Mouse (Mus musculus) embryonic fibroblast, embryonic 13.5 days (primary cell): ENCODE results near the gene Zmiz1. TPM values are rescaled to one million over a fixed set of nuclear protein-coding genes. Genes with fewer than 3 reads are reported as not detected.
A peak's percentile ranks its signal among the peaks of the same experiment; 100 is the strongest.

Source experiments
- H3K27ac ChIP-seq: 2 replicates; pipeline ENCODE4 v1.5.1; 2012; ENCODE audit warnings: low read length, control low read depth, inconsistent platforms; ENCODE audit not compliant: insufficient read depth
- H3K4me1 ChIP-seq: 2 replicates; pipeline ENCODE4 v1.6.1; 2011; ENCODE audit warnings: low read length; ENCODE audit not compliant: control insufficient read depth, insufficient read depth
- H3K4me3 ChIP-seq: 2 replicates; pipeline ENCODE4 v1.5.1; 2011; ENCODE audit warnings: mild to moderate bottlenecking, control low read depth, low read length; ENCODE audit not compliant: insufficient read depth
- CTCF ChIP-seq: IDR thresholded peaks from 2 replicates; pipeline ENCODE4 v1.5.1; 2011; ENCODE audit warnings: mild to moderate bottlenecking, control low read depth, low read length, moderate library complexity, borderline replicate concordance; ENCODE audit not compliant: insufficient read depth
- POLR2A ChIP-seq: IDR thresholded peaks from 2 replicates; pipeline ENCODE4 v1.6.1; 2011; ENCODE audit warnings: low read depth, mild to moderate bottlenecking, control low read depth, low read length, moderate library complexity
- polyA plus RNA-seq: library from polyadenylated mRNA; stranded (reverse); fragments of >200 nt; gene quantifications from 2 replicates; pipeline ENCODE4 v1.2.4, GENCODE M21; 2011; ENCODE audit warnings: low read depth; ENCODE audit not compliant: missing spikeins, insufficient read length

The Zmiz1 gene
- polyA plus RNA-seq, 1 experiment = 61.9 TPM

- no peak for TF ChIP-seq CTCF
- TF ChIP-seq POLR2A = no peak
- Histone ChIP-seq H3K4me1 (peaks cover 34% of the 10 kb centered on the region), H3K4me3 (no peak overlapping the region), H3K27ac (no peak overlapping the region)
Observed at GRCm38 (mm10) chr14:25480443-25480842, 21.5 kb downstream of the Zmiz1 start.

GRCm38 (mm10) chr14:25480916-25481666 is 22.1 kb downstream of the Zmiz1 start:
- no peak overlapping the region for H3K4me3 ChIP-seq
- no peak overlapping the region for H3K27ac ChIP-seq
- TF ChIP-seq POLR2A (no peak), CTCF (no peak)
- H3K4me1 ChIP-seq = peaks cover 29% of the 10 kb centered on the region

GRCm38 (mm10) chr14:25481667-25482331 is 22.8 kb downstream of the Zmiz1 start:
- Histone ChIP-seq H3K27ac (no peak overlapping the region), H3K4me1 (peaks cover 29% of the 10 kb centered on the region), H3K4me3 (no peak overlapping the region)
- TF ChIP-seq POLR2A (no peak), CTCF (no peak)

- no peak overlapping the region for H3K27ac ChIP-seq
- H3K4me1 ChIP-seq = peaks cover 32% of the 10 kb centered on the region
- no peak overlapping the region for H3K4me3 ChIP-seq
- TF ChIP-seq POLR2A (no peak), CTCF (no peak)
Observed at GRCm38 (mm10) chr14:25482404-25482803, 23.4 kb downstream of the Zmiz1 start.

GRCm38 (mm10) chr14:25483285-25483684 is 24.3 kb downstream of the Zmiz1 start:
- Histone ChIP-seq H3K4me1 (peaks cover 39% of the 10 kb centered on the region), H3K27ac (no peak overlapping the region), H3K4me3 (no peak overlapping the region)
- no peak for TF ChIP-seq CTCF
- no peak for TF ChIP-seq POLR2A

GRCm38 (mm10) chr14:25484049-25484448 is 25.1 kb downstream of the Zmiz1 start:
- H3K4me1 ChIP-seq = peaks cover 43% of the 10 kb centered on the region
- H3K4me3 ChIP-seq = no peak overlapping the region
- H3K27ac ChIP-seq = 0 out of 2 replicates have a peak overlapping the region, but pooled peaks have one; percentile 0
- no peak for TF ChIP-seq POLR2A

GRCm38 (mm10) chr14:25486220-25486619 is 27.2 kb downstream of the Zmiz1 start:
- TF ChIP-seq POLR2A (no peak), CTCF (no peak)
- Histone ChIP-seq H3K4me3 (no peak overlapping the region), H3K4me1 (peaks cover 42% of the 10 kb centered on the region), H3K27ac (peak overlapping the region; percentile 48; the same call in 1 of the 2 replicates)

- H3K27ac ChIP-seq = peak overlapping the region; percentile 48
- TF ChIP-seq CTCF (no peak), POLR2A (no peak)
- H3K4me1 ChIP-seq = peaks cover 42% of the 10 kb centered on the region
- no peak overlapping the region for H3K4me3 ChIP-seq
Observed at GRCm38 (mm10) chr14:25486742-25487469, 27.9 kb downstream of the Zmiz1 start.

GRCm38 (mm10) chr14:25487470-25487955 is 28.5 kb downstream of the Zmiz1 start:
- H3K4me3 ChIP-seq = no peak overlapping the region
- TF ChIP-seq CTCF (no peak), POLR2A (no peak)
- H3K27ac ChIP-seq = peak overlapping the region; percentile 48
- peaks cover 43% of the 10 kb centered on the region for H3K4me1 ChIP-seq
